Mouse (Mus musculus) ovary, postnatal 36 days (tissue): Measurements from ENCODE around the gene Zdhhc14.

ENCODE experiments used
- DNase-seq: peaks from one replicate; pipeline ENCODE4 v3.0.0; 2022; ENCODE audit warnings: low spot score, mixed read lengths

Zdhhc14 gene

DNA sequence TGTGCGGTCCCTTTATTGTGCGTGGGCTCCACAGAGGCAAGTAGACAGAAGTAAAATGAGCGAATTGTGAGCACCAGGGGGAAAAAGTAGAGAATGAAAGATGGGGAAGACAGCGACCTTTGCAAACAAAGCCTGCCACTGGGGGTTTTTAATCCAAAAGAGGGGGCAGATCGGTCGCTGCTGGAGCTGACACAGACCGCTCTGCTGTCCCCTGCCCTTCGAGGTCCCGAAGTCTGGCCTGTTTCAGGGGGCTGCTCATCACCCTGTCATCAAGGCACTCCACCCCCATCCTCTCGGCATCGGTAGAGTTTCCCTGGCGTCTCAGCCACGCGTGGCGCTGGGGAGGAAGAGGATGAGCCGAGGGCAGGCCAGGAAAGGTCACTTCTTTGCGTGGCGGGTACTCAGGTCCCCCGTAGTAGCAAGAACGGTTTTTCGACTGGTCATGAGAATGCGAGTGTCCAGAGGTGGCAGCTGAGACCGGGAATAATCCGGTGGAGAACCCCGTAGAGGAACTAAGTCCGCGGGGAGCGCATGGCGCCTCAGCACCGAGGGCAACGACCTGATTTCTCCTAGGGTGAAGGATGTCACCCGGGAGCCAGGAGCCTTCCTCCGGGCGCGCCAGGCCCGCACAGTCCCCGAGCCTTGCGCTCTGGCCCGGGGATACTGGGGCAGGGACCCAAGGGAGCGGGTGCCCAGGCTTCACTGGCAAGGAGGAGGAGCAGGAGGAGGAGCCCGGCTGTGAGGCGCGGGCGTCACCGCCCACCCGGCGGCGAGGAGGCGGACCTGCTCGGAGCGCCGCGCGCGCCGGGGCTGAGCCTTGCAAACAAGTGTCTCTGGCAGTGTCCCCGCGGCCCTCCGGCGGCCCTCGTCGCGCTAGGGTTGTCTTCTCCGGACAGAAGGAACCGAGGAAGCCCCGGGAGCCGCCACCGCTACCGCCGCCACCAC, at the start of gene Zdhhc14:
TSS of gene Zdhhc14 (plus strand) at position 757 of the 945 bp plus-strand sequence.
- DNase-seq = peak; percentile 90

DNA sequence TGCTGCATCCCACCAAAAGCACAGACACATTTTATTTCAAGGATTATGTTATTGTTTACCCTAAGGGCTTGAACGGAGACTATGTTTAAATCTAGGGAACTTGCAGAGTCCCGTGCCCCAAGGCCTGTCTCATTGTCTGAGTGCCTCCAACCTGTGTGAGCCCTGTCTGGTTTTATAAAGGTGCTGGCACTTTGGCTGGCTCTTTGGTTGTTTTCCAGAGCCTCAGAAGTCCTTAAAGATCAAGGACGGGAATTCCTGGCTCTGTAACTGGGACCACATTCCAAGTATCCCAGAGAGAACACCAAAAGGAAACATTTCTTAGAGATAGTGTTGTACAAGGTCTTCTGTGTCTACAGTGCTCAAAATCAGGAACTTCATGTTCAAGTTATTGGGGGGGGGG, 49.1 kb upstream of the Zdhhc14 start:
- peak; percentile 26 for DNase-seq

- peak; percentile 41 for DNase-seq
These were observed 48.6 kb upstream of the Zdhhc14 start for GRCm38 (mm10) chr17:5443751-5444150.

- no peak for DNase-seq
These were observed 38.7 kb upstream of the Zdhhc14 start for GRCm38 (mm10) chr17:5453657-5454056.

DNA sequence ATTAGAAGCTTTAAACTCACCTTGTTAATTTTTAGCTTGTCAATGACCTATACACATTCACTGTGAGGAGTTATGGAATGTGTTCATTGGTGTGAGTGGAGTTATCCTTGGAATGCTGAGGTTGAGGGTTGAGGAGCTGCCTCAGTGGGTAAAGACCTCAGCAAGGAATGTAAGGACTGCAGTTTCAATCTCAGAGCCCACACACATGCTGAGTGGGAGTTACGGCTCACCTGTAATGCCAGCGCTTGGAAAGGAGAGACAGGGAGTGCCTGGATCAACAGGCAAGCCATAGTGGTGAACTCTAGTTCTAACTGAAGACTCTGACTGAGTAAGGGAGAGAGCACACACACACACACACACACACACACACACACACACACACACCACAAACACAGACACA, 28.4 kb upstream of the Zdhhc14 start:
- no peak for DNase-seq

DNA sequence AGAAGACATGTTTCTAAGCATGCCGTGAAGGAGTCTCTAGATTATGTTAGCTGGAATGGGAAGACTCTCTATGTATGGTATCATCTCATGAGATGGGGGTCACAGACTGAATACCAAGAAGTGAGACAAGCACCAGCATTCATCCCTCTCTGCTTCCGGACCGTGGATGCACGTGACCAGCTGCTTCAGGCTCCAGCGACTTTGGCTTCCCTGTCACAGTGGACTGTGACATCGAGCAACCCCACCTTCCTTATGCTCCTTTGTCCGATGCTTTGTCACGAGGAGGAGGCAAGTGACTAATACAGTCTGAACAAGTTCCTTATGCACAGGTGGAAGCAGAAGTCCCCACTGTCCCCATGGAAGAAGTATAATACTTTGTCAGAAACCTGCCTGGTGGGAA, 25.6 kb upstream of the Zdhhc14 start:
- DNase-seq = no peak

DNA sequence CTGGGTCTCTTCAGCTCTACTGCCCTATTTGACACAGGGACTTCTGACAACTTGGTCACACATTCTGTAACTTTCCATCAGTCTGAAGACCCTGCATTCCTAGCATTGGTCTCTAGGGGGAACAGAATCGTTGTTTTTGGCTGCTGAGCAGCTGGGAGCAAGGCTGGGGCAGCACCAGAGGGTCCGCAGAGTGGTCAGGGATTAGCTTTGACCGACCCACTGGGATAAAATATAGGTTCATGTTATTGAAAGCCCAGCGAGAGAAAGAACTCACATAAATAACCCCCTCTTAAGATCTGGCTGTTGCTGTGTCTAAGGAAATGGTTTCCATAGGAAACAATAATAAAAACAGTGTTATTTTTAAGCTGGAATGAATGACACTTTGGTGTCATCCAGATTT, 25.2 kb upstream of the Zdhhc14 start:
- no peak for DNase-seq

GRCm38 (mm10) chr17:5472268-5472667, 20.1 kb upstream of the Zdhhc14 start:
- DNase-seq = no peak

DNA sequence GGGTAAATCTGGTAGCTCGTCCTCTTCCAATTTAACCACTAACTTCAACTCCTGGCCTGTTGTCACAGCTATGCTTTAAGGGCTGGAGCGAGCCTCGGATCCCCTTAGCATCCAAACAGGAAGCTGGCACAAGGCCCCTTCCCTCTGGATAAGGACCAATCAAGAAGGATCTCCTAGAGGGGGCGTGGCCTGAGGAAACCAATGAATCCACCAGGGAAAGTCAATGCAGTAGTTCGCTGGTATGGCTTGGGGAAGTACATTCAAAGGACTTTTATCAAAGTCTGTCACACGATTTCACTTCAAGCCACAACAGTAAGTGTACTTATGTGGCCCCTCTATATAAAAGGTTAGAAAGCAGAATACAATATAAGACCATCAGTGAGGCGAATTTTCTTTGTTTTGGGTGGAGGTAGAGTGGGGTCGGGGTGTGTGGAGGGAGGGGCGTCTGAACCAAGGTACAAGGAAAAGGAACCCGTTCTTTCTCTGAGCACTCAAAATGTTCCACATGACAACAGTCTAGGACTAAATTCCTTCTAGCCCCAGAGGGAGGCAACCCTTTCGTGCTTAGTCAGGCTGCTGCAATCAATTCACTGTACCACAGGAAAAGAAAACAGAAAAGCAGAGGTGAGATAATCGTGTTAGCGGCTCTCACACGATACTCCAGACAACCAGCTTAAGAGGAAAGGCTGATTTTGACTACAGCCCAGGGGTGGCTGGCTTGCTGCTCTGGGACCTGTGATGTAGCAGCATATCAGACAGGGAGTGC, 16.2 kb upstream of the Zdhhc14 start:
- DNase-seq = no peak

- no peak for DNase-seq
These were observed 8.9 kb upstream of the Zdhhc14 start for GRCm38 (mm10) chr17:5483456-5483855.

DNA sequence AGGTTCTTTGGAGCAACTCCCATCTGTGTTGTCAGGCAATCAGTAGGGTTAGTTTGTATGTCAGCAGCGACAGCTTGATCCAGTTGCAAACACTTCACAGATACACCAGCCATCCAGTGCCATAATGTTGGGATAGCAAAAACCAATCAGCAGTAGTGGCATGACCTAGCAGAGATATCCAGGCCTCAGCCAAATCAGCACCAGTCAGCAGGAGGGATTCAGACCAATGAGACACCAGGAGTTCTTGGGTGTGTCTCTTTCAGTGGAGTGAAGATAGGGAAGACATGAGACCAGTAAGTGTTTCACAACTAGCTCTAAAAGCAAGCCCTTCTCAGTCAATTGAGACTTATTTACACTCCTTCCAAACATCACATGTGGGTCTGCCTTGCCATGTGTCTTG, 7.7 kb upstream of the Zdhhc14 start:
- DNase-seq = no peak

DNA sequence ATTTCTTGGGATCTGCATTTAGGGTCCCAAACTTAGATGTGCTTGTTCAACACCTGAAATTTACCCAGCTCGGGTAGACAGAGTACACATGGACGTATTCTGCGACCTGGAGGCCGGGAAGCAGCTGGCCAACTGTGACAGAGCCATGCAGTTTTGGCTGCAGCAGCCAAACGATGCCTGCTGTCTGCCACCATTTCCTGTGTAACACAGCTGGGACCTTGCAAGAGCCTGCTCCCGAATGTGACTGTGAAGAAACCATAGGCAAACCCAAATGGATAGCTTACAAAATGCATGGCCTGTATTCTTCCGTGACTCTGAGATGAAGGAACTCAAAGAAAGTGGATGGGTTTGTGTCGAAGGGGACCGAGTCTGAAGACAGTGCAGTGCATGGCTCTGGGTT, 4.2 kb upstream of the Zdhhc14 start:
- no peak for DNase-seq

- no peak for DNase-seq
These were observed 2.0 kb upstream of the Zdhhc14 start for GRCm38 (mm10) chr17:5490351-5490750.

DNA sequence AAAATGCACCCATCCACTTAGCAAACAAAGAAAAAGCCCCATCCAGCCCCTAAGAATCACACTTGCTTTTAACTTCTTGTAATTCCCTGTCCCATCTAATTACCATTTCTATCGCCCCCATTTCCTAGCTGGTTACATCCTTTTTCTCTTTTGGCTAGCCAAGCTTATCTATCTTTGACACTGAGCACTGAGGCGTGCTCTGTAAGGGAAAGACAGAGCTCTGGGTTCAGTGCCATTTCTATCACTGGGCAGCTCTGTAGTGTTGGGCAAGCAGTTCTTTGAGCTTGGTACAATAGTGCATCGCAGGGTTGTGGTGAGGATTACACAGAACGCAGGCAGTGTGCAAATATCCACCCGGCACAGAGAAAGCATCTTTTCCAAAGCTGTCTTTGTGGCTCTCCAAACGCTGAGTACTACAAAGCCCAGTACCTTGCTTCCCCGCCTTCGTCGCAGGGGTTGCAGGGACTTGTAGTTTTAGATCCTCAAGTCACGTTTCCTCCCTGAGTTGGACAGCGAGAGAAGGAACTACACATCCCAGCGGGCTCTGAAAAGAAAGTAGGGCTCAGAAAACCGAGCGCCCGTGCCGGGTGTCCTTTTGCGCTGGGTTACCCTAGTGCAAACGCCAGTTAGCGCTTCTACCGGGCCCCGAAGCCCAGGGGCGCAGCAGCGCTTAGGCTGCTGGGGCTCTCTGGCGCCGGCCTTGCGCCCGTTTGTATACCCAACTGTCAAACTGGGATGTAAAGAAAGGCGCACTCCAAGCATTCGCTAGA, 1.1 kb upstream of the Zdhhc14 start:
- DNase-seq = peak; percentile 83

GRCm38 (mm10) chr17:5492746-5493160, 396 bp downstream of the Zdhhc14 start:
- no peak for DNase-seq

GRCm38 (mm10) chr17:5493161-5493771, 909 bp downstream of the Zdhhc14 start:
- DNase-seq = peak; percentile 34

GRCm38 (mm10) chr17:5493809-5494208, 1.5 kb downstream of the Zdhhc14 start:
- no peak for DNase-seq

DNA sequence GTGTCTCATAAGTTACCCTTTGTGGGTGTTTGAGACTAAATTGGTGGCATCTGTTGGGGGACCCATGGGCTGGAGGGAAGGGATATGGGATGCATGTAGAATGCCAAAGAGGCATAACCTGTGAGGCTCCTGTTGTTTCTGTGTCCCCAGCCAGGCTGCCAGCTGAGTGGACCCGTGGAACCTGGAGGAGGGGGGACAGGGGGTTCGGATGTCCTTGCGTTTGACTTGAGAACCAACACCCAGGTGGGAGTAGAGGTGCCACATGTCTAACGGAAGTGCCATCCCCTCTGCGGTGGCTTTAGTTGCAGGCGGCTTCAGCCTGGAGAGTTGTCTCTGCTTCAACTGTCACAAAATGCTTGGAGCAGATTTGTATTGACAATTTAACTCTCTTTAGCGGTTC, 2.5 kb downstream of the Zdhhc14 start:
- no peak for DNase-seq

GRCm38 (mm10) chr17:5497695-5498094, 5.3 kb downstream of the Zdhhc14 start:
- no peak for DNase-seq

GRCm38 (mm10) chr17:5498996-5499395, 6.6 kb downstream of the Zdhhc14 start:
- no peak for DNase-seq

- no peak for DNase-seq
These were observed 11.8 kb downstream of the Zdhhc14 start for GRCm38 (mm10) chr17:5503981-5504760.
